Mouse (Mus musculus) kidney, adult 8-10 months (tissue): ENCODE data around the gene Foxm1.

Experiments
- DNase-seq, 2 experiments: peaks; one replicate each; pipeline ENCODE4 v3.0.0; 2022

Gene Foxm1

DNA sequence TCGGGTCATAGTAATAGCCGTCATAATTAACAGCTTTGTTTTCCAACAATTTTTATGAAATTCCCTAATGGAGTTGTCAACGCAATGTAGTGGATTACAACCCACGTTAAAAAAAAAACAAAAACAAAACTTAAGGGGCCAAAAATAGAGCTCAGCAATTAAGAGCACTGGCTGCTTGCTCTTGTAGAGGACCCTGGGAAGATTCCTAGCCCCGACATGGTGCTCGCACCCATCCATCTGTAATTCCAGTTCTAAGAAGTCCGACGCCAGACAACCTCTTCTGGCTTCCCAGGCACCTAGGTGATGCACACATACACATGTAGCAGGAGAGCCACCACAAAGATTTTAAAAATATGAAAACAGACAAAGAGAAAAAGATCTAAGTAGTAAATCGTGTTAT, 62.3 kb downstream of the Foxm1 start:
- DNase-seq = no peak
